Mouse (Mus musculus) mouse embryonic stem cell (cell line): ENCODE data around the gene Krtap5-2.
"Not testable (repeated sequence)": the region's sequence is repeated elsewhere in the genome, so short reads cannot be mapped to it uniquely, and the experiment has no call there.

Source experiments
- in situ Hi-C, 2 experiments: fragments of 300-500 bp; cut with MboI; formaldehyde crosslinking; loops; 1 replicate in 1 of 2; 3 replicates in 1 of 2; pipeline ENCODE4 v1.14.3; 2019 to 2020; ENCODE audit warnings: low sequenced_read_pairs in 2 of 2, low pct_unique_long_range_greater_than_20kb in 1 of 2, mixed read lengths in 1 of 2; ENCODE audit not compliant: unreplicated experiment in 1 of 2

Gene Krtap5-2

DNA sequence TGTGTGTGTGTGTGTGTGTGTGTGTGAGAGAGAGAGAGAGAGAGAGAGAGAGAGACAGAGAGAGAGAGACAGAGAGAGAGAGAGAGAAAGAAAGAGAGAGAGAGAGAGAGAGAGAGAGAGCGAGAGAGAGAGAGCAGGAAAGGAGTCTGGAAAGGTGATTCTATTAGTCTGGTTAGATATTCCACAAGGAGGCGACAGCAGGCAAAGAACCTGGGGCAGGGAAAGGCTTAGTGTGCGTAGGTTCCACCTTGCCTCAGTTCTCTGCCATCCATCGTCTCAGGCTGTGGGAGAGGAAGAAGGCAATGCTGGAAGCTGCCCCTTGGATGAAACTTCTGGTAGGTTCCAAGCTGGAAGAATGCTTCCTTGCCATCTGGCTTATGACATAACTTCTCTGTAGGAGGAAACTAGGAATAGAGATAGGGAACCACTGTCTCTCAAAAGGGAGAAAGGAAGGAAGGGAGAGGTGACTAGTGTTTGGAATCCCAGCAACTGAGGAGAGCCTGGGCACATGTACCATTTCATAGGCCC lies 30.3 kb downstream of the Krtap5-2 start:
- in situ Hi-C loops, result loop anchor here (5.0 to 10.0 kb wide), 2 partner anchors 99 to 102 kb away; partner anchors contain the start of gene Gm40460 (in 1 of the 2)

GRCm38 (mm10) chr7:142144507-142144906 lies 31.3 kb downstream of the Krtap5-2 start, which contains the start of gene Gm45337:
TSS of gene Gm45337 (minus strand) at chr7:142144607.
- in situ Hi-C loops, result loop anchor here in 1 of 2 experiments (10.0 kb wide), 1 partner anchor 100 kb away; the partner anchor contains the start of gene Gm40460

DNA sequence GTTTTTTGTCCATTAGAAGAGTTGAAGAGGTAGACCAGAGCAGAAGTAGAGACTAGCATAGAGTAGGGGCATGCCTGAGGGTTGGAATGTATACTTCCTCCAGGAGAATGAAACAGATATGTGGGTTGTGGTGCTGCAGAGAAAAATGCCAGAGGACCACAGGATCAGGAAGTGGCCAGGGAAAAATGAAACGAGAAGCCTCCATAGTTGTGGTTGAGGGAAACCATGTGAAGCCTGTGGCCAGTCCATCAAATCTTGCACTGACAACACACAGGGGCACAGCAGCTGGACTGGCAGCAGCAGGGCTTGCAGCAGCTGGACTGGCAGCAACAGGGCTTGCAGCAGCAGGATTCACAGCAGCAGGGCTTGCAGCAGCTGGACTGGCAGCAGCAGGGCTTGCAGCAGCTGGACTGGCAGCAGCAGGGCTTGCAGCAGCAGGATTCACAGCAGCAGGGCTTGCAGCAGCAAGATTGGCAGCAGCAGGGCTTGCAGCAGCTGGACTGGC lies 32.2 kb downstream of the Krtap5-2 start:
- in situ Hi-C loops, result loop anchor here in 1 of 2 experiments (10.0 kb wide), 1 partner anchor 101 kb away; the partner anchor contains the start of gene Gm40460

GRCm38 (mm10) chr7:142140696-142141095 lies 35.1 kb downstream of the Krtap5-2 start:
- in situ Hi-C loops, result loop anchor here in 1 of 2 experiments (10.0 kb wide), 1 partner anchor 104 kb away; the partner anchor contains the start of gene Gm40460

GRCm38 (mm10) chr7:142135934-142136333 lies 39.9 kb downstream of the Krtap5-2 start, which contains the start of gene Gm39115:
TSS of gene Gm39115 (minus strand) at chr7:142136034.
- in situ Hi-C loops, result not testable (repeated sequence)

DNA sequence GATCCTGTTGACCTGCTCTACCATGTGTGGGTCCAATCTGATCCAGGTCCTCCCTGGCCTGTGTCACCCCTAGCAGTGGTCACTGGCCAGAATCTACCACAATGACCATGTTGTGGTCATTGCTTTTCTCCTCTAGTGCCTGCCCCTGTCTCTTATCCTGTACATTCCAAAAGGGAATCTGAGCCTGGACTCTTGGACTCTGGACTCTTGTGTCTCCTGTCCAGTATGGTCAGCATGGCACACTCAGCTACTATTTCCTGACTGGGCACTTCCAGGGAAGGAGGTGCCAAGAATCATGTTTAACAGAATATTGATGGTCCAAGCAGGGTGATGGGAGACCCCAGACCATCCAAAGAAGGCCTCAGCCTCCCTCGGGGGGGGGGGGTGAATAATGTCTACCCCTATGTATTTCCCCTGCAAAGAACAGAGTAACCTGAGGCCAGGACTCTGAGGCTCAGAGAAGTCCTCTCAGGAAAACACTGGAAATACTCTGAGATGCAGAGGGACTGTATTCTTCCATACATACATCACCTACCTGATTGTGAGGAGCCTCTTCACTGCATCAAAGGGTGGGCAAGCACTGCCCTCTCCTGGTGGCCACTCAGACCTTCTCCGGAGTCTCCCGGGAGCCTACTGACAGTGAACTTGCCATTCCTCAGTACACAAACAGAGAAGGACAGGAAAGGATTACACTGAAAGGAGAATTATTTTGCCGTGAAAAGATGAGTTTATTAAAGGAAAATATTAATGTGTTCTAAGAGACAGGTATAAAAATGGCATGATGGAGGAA lies 41.4 kb downstream of the Krtap5-2 start:
- in situ Hi-C loops, result no loop called here

- in situ Hi-C loops, result no loop called here
Measured at GRCm38 (mm10) chr7:142128843-142129242, 47.0 kb downstream of the Krtap5-2 start.
